In the genomic region with DNA sequence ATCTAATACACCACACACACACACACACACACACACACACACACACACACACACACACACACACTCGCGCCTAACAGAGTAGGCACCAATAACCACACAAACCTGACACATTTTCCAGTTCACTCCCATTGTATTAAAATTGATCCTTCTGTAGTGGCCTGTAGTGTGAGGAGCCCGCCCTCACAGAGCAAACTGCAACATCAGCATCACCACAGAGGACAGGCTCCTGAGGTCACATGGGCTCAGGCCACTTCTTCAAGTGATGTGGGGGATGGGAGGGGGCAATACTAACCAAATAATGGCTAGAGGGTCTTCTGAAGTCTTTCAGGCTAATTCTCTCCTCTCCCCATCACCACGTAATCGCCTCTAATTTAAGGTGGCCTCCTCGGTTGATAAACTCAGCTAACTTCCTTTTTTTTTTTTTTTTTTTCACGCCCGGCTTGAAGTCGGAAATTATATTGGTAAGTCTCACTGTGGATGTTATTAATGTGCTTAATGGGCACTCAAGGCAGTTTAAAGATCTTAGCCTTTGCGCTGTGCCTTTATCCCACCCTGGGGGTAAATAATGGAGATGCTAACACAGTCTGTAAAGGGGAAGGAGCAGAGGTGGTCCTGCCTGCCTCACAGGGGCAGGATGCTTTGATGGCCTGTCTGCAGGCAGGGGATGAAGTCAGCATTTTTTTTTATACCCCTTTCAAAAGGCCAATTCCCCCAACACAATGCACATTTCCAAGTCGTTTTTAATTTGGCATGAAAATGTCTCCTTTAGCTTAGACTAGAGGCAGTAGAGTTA, we compare ENCODE assay signal across 18 mouse cellular contexts. TPM values are rescaled to one million over a fixed set of nuclear protein-coding genes. Genes with fewer than 3 reads are reported as not detected.
A peak's percentile ranks its signal among the peaks of the same experiment; 100 is the strongest.
DNase-seq lines count a peak whose midpoint lies in the region; ATAC-seq lines count a peak whose summit lies in the region.
"Had no signal": no experiment of that assay in that cellular context is flagged by ENCODE, and none has a peak within 500 bp of the region (broad histone marks: within the 10 kb centered on the region; RNA-seq: fewer than 3 reads in every experiment).

No protein-coding gene starts in this region.

- 0 out of 2 replicates have a peak, but pooled peaks cover 4% of the 10 kb centered on the region for H3K4me1 ChIP-seq in midbrain, embryonic 11.5 days (ENCODE audit: control insufficient read depth, insufficient read depth, low read length)
- H3K4me1 ChIP-seq in midbrain, embryonic 10.5 days, result peaks cover 26% of the 10 kb centered on the region
- H3K4me1 ChIP-seq in neural tube, embryonic 15.5 days, result peaks cover 8% of the 10 kb centered on the region
- H3K4me1 ChIP-seq: liver, embryonic 15.5 days had no signal

- ATAC-seq in midbrain, embryonic 11.5 days (ENCODE audit: low FRiP score), result peak; percentile 55; the same call in 1 of the 2 replicates
- peak; percentile 14 to 22; a peak in 1 of 4 replicates for ATAC-seq in hematopoietic stem cell, adult 5-6 weeks (replicated peaks in 1 of 2; ENCODE audit: insufficient read depth in 1 of 2, low FRiP score in 2 of 2, low TSS enrichment in 1 of 2, low read depth in 1 of 2, poor library complexity in 2 of 2, severe bottlenecking in 2 of 2)
- ATAC-seq in neural tube, embryonic 15.5 days (ENCODE audit: low FRiP score), result peak; percentile 31; the same call in 1 of the 2 replicates
- ATAC-seq: hindbrain, postnatal 0 days; intestine, postnatal 0 days; lung, postnatal 0 days had no signal

- no peak overlapping the region for H3K4me2 ChIP-seq in midbrain, embryonic 11.5 days
- no peak overlapping the region for H3K4me2 ChIP-seq in neural tube, embryonic 15.5 days
- H3K4me2 ChIP-seq: kidney, embryonic 15.5 days; liver, embryonic 15.5 days had no signal

- H3K9ac ChIP-seq in midbrain, embryonic 11.5 days (ENCODE audit: low read length), result no peak overlapping the region
- H3K9ac ChIP-seq in neural tube, embryonic 15.5 days (replicated peaks), result no peak overlapping the region
- H3K9ac ChIP-seq: kidney, embryonic 15.5 days; liver, embryonic 15.5 days had no signal

- DNase-seq in embryo, embryonic 10.5 days (ENCODE audit: low spot score), result peak; percentile 41
- DNase-seq in embryo, embryonic 9.5 days (ENCODE audit: extremely low spot score), result no peak
- no peak for DNase-seq in midbrain, embryonic 11.5 days (ENCODE audit: low spot score, missing footprints)
- DNase-seq in midbrain, embryonic 10.5 days (ENCODE audit: low spot score), result no peak
- no peak for DNase-seq in gastrocnemius, postnatal 25 days
- DNase-seq: cerebellum, adult 8-10 months; heart, adult 11 months; heart, postnatal 36 days; kidney, postnatal 4 days; right cerebral cortex, adult 18-20 months had no signal

- no peak overlapping the region for H3K4me3 ChIP-seq in midbrain, embryonic 11.5 days (ENCODE audit: low read depth, low read length)
- H3K4me3 ChIP-seq in midbrain, embryonic 10.5 days, result no peak overlapping the region
- no peak overlapping the region for H3K4me3 ChIP-seq in neural tube, embryonic 15.5 days (replicated peaks)
- H3K4me3 ChIP-seq: forebrain, embryonic 10.5 days; kidney, embryonic 15.5 days; liver, embryonic 15.5 days had no signal

- WGBS in midbrain, embryonic 11.5 days, result 46% methylated on average over 11 of the region's 11 CpGs
- WGBS in midbrain, embryonic 10.5 days, result 54% methylated on average over 11 of the region's 11 CpGs
- 22% methylated on average over 11 of the region's 11 CpGs for WGBS in neural tube, embryonic 15.5 days

- H3K27me3 ChIP-seq in midbrain, embryonic 11.5 days (ENCODE audit: control insufficient read depth, insufficient read depth, low read length), result no peaks in the 10 kb centered on the region
- peaks cover 6% of the 10 kb centered on the region; the same call in 1 of the 2 replicates for H3K27me3 ChIP-seq in midbrain, embryonic 10.5 days (ENCODE audit: low read depth, poor library complexity, severe bottlenecking)
- H3K27me3 ChIP-seq in neural tube, embryonic 15.5 days (replicated peaks), result no peaks in the 10 kb centered on the region
- H3K27me3 ChIP-seq: kidney, embryonic 15.5 days; liver, embryonic 15.5 days had no signal

- H3K27ac ChIP-seq in midbrain, embryonic 11.5 days (ENCODE audit: low read depth, low read length), result no peak overlapping the region
- no peak overlapping the region; the same call in 1 of the 2 replicates for H3K27ac ChIP-seq in midbrain, embryonic 10.5 days (replicated peaks)
- H3K27ac ChIP-seq in neural tube, embryonic 15.5 days (replicated peaks), result peak overlapping the region; percentile 28; the same call in 1 of the 2 replicates
- H3K27ac ChIP-seq: hindbrain, postnatal 0 days; kidney, embryonic 15.5 days; liver, embryonic 15.5 days had no signal

- H3K36me3 ChIP-seq in midbrain, embryonic 11.5 days (ENCODE audit: control insufficient read depth, insufficient read depth, low read length), result no peaks in the 10 kb centered on the region
- H3K36me3 ChIP-seq in midbrain, embryonic 10.5 days, result no peaks in the 10 kb centered on the region
- no peaks in the 10 kb centered on the region for H3K36me3 ChIP-seq in neural tube, embryonic 15.5 days
- H3K36me3 ChIP-seq: forebrain, embryonic 10.5 days; kidney, embryonic 15.5 days; liver, embryonic 15.5 days had no signal

- H3K9me3 ChIP-seq in midbrain, embryonic 11.5 days (ENCODE audit: control insufficient read depth, low read length), result no peaks in the 10 kb centered on the region
- H3K9me3 ChIP-seq in midbrain, embryonic 10.5 days (replicated peaks), result no peaks in the 10 kb centered on the region
- no peaks in the 10 kb centered on the region for H3K9me3 ChIP-seq in neural tube, embryonic 15.5 days (replicated peaks)
- H3K9me3 ChIP-seq: forebrain, embryonic 10.5 days; kidney, embryonic 15.5 days; liver, embryonic 15.5 days had no signal

RNA-seq across cellular contexts. Expression of gene Nog, which starts 25.2 kb away (rescaled TPM):
- 5.0 and 6.1 TPM in 2 replicates for polyA plus RNA-seq in midbrain, embryonic 11.5 days (2014; fragmentation: Nextera tagmentation; extraction: Ambion mirVana)
- polyA plus RNA-seq in midbrain, embryonic 10.5 days (2016; fragmentation: Nextera tagmentation; extraction: Ambion mirVana), result 2.1 and 3.3 TPM in 2 replicates
- total RNA-seq in hematopoietic stem cell, adult 5-6 weeks (2017), result 0.44 TPM in 1 of 2 replicates, not detected in the other
- polyA plus RNA-seq in neural tube, embryonic 15.5 days (2015; fragmentation: Nextera tagmentation; extraction: Ambion mirVana), result 4.8 and 5.1 TPM in 2 replicates
- 1 to 10 TPM; 1.6 TPM for total RNA-seq in gastrocnemius, postnatal 25 days (2021)
- polyA plus RNA-seq: liver, embryonic 15.5 days had no signal
